Mouse (Mus musculus): ENCODE measurements around the gene Fas. TPM values are rescaled to one million over a fixed set of nuclear protein-coding genes. Genes with fewer than 3 reads are reported as not detected.
A peak's percentile ranks its signal among the peaks of the same experiment; 100 is the strongest.

Gene Fas
- polyA plus RNA-seq (2012; rRNA removed): 1.3 and 2.0 TPM in 2 replicates

DNA sequence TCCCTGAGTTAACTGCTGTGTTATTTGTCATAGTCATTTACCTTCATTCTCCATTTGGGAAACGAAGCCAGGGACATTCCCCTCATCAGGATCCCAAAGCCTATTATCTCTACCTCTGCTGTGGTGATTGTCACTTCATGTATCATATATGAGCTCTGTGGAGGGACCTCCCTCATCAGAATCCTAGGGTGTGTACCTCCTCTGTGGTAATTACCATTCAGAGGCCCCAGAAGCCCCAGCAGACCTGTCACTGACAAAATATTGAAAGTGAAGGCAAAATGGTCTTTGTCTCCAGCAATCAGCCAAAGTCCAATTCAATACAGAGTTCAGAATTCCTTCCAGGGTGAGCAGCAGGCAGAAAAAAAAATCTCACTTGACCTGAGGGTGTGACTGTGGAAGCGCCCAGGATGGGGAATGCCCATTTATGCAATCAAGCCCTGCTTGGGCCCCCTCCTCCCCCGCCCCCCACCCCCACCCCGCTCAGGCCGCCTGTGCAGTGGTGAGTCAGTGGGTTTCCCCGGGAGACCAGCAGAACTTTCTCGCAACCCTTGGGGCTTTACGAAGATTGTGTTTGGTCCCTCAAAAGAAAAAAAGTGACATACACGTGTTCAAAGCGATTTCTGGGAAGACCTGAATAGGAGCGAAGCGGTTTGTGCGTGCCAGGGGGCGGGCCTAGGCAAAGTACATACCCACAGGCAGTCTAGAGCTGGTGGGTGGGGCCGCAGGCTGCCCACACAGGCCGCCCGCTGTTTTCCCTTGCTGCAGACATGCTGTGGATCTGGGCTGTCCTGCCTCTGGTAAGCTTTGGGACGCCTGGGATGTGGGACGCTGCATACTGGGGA is at the start of gene Fas:
TSS of gene Fas (plus strand) at position 719 of the 842 bp plus-strand sequence.
- peak in 1 of 2 experiments; percentile 15 for DNase-seq (ENCODE audit: extremely low spot score in 1 of 2, low spot score in 1 of 2)

DNA sequence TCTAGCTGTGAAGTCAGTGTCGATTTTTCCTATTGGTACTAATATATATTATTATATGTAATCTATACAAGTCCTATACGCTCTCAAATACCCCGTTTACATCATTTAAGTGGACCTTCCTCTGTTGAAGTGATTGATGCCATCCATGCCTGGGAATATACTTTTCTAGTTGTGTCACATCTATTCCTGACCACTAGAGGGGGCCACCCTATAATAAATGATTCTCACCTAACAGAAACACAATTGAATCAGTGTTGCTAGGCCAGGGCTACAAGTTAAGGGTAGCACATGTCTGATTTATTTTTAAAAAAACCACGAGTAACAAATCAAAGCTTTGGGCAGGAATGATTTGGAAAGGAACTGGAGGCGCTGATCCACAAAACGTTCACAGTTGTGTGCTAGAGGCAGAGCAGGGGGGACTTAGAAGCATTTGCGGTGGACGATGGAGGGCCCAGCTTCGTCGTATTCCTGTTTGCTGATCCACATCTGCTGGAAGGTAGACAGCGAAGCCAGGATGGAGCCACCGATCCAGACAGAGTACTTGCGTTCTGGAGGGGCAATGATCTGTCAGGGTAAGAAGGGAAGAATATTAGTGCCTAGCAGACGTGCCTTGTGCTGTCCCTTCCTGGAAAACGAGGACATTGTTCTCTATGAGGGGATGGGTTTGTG is 49.1 kb upstream of the Fas start:
- peak in 1 of 2 experiments; percentile 58 for DNase-seq (ENCODE audit: extremely low spot score in 1 of 2, low spot score in 1 of 2)

DNA sequence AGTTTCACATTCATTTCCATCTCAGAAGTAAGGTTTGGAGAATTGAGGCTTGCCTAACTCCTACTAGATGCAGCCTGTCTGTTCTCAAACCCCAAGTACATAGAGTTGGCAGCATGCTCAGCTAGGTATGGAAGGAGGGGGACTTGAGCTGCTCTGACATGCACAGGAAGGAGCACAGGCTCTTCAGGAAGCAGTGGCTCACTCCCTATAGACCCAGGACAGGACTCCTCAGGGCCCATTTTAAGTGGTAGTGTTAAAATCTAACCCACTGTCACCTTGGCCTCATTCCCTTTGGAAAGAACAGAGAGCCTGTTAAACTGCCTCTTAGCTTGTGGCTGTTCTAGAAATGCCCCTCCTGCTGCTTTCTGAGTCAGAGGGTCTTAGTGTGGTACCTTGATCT is 47.5 kb upstream of the Fas start:
- DNase-seq (ENCODE audit: extremely low spot score in 1 of 2, low spot score in 1 of 2): no peak

DNA sequence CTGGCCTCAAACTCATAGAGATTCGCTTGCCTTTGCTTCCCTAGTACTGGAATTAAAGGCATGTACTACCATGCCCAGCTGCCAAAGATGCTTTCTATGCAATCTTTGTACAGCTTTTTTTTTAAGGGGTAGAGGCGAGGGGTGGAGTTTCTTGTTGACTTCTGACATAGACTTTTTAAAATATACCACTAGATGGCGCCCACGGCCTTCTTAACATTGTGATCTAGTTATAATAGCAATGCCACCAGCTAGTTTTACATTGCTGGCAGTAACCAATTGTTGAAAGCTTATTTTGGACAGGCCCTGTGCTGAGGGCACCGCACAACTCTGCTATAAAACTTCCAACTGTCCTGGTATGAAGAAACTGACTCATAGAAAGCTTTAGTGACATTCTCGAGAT is 46.4 kb upstream of the Fas start:
- peak in 1 of 2 experiments; percentile 87 for DNase-seq (ENCODE audit: extremely low spot score in 1 of 2, low spot score in 1 of 2)

DNA sequence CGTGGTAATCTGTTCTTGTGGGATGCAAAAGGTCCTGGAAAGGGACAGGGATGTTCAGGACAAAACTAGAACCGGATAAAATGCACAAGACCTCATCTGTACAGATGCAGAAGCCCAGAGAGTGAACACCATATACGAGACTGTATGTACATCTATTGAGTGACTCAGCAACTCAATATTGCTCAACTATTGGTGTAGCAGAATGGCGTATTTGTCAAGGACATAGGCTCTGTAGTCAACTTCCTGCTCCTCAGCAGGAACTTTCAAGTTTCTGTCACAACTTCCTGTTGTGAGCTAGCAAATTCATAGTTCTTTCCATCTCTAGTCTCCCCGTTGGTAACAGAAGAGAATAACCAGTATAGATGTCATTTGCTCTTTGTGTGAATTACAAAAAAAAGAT is 41.9 kb upstream of the Fas start:
- no peak for DNase-seq (ENCODE audit: extremely low spot score in 1 of 2, low spot score in 1 of 2)

DNA sequence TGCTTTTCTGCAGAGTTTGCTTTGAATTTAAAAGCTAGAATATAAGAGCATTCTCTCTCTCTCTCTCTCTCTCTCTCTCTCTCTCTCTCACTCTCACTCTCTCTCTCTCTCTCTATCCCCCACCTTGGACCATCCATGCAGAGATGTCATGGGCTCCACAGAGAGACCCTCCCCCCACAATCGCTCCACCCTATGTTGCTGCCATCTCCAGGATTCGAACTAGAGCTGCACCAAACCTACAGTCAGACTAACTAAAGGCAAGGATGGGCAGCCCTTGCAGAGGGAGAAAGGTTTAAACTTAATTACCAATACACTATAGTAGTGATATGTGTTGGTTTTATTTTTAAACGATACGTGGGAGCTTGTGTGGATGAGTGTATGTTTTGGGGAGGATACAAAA is 39.8 kb upstream of the Fas start:
- no peak for DNase-seq (ENCODE audit: extremely low spot score in 1 of 2, low spot score in 1 of 2)

DNA sequence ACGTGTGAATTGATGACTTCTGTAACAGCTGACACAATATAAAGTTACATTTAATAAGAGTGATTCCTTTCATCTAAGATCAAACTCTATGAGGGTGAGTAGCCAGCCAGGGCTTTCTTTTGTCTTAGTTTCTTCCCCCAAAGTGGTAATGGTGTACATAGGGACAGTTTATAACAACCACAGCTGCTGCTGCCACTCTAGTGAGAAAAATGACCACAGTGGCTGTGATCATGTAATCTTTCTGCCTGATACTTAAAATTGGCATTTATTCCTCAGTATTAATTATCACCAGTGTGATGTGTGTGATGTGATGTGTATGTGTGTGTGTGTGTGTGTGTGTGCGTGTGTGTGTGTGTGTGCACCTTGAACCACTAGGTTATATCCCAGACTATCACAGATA is 38.6 kb upstream of the Fas start:
- no peak for DNase-seq (ENCODE audit: extremely low spot score in 1 of 2, low spot score in 1 of 2)

DNA sequence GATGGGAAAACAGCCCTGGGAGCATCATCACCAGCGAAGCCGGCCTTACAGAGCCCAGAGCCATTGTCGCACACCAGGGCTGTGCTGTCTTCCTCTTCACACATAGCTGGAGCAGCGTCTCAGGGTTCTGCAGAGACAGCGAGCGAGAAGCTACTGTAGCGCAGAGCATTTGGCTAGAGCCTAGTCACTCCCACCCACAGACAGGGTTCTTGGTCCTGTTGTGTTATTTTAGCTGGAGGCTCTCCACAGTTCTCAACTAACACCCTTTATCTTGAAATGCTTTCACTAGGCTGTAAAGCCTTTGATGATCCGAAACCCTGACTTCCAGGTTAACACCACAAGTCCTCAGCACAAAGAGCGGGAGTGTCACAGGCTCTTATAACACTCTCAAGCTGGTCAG is 38.0 kb upstream of the Fas start:
- DNase-seq (ENCODE audit: extremely low spot score in 1 of 2, low spot score in 1 of 2): no peak

DNA sequence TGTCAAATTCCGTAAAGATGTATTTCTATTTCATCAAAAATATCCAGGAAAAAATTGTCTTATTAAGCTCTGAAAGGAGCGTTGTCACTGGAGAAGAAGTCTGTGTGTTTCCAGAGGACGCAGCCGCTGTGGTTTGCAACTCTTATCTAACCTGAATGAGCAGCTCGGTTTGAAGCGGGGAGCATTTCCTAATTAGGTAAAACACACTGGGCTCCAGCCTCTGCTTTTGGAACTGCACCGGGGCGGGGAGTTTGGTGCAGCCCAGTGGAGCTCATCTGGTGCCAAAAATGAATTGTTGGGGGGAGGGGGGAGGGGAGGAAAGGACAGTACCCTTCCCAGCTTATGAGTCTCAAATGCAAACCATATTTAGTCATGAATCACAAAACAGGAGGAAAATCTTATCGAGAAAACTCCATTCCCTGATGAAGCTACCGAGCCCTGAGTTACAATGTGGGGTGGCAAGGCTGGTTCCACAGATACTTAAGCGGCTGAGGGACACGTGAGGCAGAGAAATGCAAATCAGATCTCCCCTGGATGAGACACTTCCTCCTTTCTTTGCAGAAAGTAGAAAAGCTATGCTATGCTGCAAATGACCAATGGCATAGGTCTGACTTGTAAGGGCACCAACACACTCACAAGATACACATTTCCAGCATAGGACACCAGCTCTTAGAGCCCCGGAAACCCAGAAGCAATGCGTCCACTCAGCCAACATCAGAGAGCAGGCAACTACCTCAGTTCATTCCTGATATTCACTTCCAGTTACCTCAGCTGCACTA is 36.2 kb upstream of the Fas start:
- DNase-seq (ENCODE audit: extremely low spot score in 1 of 2, low spot score in 1 of 2): no peak

DNA sequence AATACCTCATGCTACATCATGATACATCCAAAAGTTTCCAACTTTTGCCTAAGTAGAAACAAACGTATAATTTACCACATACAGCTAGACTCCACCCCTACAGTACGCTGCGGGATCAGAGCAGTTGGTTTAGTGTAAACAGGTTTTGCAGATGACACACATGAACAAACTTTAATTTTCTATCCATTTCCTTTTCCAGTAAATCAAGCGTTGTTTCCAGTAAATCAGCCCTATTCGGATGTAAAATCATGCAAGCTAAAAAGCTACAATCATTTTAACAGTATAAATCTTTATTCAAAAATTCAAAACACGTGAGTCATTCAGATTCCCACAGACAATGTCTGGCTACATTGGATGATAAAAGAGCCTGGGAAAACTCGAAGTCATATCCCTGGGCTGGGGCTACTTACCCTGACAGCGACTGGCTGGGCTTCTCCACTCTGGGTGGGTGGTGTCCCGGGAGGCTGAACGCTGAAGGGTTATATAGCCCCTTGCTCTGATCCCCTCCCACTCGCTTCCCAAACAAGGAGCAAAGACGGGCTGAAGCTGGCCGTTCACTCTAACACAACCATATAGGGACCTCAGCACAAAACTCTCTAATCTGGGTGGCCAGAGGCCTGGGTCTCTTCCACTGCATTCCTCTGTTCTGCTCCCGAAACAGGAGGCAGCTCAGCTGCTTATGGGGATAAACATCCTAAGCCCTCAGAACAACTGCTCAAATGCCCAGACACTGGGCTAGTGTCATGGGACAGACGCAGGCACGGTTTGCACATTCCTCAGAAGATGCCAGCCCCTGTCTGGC is 35.4 kb upstream of the Fas start, which contains the start of gene Acta2:
TSS of gene Acta2 (minus strand) at position 711 of the 802 bp plus-strand sequence.
- DNase-seq (ENCODE audit: extremely low spot score in 1 of 2, low spot score in 1 of 2): no peak

DNA sequence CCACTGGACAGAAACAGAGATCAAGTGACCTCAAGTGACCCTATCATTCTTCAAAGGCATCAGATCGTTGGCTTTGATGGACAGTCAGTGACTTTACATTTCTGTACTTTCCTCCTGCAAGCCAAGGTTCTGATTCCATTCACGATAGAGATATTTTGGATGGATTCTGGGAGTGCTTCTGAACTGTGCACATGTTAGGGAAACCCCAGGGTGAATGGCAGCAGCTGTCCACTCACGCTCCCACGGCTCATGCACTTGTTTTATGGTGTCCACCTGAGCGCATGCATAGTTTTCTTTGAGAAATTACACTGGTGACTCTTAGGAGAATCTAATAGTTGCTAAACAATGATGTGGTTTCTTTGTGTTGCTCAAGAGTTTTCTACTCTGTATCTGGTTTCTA is 34.3 kb upstream of the Fas start:
- DNase-seq (ENCODE audit: extremely low spot score in 1 of 2, low spot score in 1 of 2): no peak

DNA sequence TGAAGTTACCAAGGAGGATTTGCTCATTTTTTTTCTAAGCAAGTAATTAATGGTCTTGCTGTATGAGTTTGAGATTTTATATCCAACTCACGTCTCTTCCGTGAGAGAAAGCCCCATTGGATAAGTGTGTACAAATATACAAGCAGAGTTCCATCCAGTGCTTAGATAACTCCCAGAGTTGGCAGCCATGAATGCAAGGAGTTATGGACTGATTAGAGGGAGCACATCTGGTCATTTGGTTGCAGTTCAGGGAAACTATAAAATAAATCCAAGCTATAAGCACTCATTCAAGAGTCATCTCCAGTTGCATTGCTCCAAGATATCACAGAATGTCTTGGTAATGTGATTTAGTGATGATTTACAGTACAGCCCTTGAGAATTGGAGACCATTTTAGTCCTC is 33.5 kb upstream of the Fas start:
- DNase-seq (ENCODE audit: extremely low spot score in 1 of 2, low spot score in 1 of 2): no peak

DNA sequence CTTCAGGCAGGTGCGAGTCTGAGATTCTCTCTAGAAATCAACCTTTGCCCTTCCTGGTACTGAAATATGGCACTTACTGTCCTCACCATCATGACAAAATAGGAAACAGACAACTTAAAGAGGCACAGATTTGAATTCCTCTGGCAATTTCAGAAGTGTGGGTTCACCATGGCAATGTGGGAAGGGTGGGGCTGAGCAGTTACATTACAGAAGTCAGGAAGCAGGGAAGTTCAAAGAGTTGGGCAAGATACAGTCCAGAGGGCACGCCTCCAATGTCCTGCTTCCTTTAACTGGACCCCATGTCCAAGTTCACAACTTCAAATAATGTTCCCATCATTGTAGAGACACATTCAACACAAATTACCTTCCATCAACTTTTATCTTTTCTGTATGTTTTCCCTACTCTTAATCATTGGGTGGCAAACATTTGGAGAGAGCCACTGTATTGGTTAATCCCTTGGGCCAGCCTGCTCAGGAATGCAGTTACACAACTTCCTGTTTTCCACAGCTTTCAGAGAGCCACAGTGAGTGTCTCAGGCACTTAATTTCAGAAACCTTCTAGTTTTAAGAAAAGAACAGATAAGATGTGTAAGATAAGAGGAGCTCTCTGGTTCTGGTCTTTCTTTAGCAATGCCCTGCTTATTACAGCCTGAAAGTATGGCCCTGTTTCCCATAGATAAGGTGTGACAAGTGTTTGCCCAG is 28.0 kb upstream of the Fas start:
- no peak for DNase-seq (ENCODE audit: extremely low spot score in 1 of 2, low spot score in 1 of 2)

DNA sequence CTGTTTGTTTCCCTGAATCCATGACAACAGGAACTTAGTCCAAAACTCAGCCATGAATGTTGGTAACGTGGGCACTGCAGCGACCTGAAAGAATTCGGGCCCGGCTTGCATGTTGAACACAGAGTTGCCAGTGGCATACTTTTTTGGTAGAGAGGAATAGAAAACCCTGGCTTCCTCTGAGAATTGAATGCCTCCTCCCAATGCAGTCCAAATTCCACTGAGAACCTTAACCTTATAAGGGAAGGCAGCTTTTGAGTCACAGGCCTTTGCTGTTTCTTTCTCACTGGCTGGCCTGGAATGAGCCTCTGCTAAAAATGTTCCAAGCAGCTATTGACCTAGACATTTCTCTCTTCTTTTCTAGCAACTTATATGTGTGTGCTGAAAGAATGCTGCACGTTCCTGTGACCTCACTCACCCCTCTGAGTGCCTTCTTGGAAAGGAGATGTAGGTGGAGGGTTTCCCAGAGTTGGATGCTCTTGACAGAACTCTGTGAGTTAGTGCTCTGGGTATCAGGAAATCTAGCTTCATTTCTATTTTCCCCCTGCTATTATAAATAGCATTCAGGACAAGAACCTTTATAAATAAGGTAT is 24.8 kb upstream of the Fas start:
- DNase-seq (ENCODE audit: extremely low spot score in 1 of 2, low spot score in 1 of 2): no peak

DNA sequence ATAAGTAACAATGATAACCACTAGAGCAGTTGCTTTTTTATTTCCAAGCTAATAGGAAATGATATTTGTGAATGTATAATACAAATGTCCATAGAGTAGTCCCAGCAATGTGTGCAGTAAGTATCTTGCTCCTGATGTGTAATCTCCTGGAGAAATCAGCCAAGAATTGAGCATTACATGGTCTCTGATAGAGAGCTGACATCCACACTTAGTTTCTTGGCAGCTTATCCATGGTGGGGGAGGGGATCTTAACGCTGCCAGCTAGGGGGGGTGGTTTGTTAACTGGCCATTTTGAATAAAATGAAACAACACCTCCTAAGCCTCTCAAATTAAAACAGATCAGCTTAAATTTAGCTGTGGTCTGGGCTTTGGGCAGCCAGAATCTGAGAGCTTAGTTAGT is 21.5 kb upstream of the Fas start:
- DNase-seq (ENCODE audit: extremely low spot score in 1 of 2, low spot score in 1 of 2): no peak

DNA sequence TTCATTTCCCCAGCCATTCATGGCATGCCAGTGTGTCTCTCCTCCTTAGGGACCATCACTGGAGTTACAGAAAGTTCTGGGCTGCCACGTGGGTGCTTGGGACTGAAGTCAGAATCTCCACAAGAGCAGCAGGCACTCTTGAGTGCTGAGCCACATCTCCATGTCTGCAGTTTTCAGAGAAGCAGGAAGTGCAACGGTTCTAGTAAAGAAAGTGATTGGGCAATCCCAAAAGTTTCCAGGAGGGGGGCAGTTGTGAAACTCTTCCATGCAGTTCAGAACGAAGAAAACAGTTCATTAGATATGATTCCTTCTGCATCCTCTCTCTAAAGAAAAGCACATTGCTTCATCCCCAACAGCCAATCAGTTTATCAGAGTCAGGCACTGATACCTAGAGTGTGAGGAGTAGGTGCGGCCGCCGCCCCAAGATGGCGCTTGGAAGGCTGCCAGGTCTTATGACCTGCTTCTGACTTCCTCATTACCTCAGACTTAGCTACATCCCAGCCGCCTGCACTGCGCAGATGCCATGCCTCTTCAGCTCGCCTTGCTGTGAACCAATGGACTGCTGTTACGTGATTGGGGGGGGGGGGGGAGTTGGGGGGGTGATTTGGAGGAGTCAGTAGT is 20.2 kb upstream of the Fas start:
- no peak for DNase-seq (ENCODE audit: extremely low spot score in 1 of 2, low spot score in 1 of 2)

DNA sequence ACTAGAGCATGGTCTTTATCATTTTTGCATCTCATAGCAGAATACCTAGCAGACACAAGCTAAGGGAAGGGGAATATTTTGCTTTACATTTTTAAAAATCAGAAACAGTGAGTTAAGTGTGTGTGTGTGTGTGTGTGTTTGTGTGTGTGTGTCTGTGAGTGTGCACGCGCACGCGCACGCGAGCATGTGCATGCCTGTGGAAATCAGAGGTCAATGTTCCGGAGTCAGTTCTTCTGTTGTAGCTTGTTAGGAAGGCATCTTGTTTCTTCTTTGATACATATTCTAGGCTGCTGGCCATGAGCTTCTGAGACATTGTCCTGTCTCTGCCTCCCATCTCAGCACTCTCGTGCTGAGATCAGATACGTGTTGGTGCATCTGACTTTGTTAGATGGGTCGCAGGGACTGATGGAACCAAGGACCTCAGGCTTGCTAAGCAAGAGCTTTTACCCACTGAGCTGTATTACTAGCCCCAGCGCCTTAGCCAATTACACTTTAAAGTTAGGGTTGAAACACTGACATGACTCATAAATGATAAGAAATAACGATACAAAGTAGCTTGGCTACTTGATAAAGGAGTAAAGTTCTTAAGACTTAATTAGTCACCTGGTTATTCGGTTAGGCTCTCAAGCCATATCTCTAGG is 19.5 kb upstream of the Fas start:
- no peak for DNase-seq (ENCODE audit: extremely low spot score in 1 of 2, low spot score in 1 of 2)

DNA sequence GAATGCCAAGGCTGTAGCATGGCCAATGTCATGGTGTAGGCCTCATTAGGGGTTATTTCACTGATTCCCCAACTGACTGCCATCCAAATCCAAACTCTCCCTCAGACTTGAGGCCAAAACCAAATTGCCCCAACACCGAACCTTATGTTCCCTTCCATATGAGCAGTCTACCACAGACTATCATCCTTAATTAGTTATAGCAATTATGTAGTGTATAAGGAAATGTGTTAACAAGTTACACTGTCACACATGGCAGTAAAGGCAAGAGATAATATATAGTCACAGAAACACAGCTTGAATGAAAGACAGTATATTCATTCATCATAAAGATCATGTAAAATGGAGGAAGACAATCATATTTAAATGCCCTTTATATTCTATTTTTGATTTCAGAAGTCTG is 17.4 kb upstream of the Fas start:
- DNase-seq (ENCODE audit: extremely low spot score in 1 of 2, low spot score in 1 of 2): no peak

DNA sequence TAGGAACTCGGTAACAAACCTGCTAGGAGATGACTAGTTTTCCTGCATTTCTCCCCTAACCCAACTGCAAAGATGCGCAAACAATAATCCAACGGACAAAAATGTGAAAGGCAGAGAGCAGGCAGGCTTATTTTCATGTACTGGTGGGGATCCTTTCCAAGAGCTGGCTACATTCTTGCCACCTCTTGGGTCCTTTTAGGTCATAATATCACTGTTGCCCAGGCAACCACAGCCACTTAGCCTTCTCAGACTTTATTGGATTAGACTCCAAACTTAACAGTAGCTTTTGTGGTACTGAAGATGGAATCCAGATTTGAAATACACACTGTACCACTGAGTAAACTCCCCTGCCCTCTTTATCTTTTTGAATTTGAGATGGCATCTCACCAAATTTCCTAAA is 12.4 kb upstream of the Fas start:
- no peak for DNase-seq (ENCODE audit: extremely low spot score in 1 of 2, low spot score in 1 of 2)
